Mouse (Mus musculus) G1E (cell line): ENCODE data around the gene Hist1h1b. TPM values are rescaled to one million over a fixed set of nuclear protein-coding genes. Genes with fewer than 3 reads are reported as not detected.
"Not testable (repeated sequence)": the region's sequence is repeated elsewhere in the genome, so short reads cannot be mapped to it uniquely, and the experiment has no call there.

Experiments
- ATAC-seq: 2 replicates; pipeline ENCODE4 v1.8.0; 2016; ENCODE audit warnings: mild to moderate bottlenecking; ENCODE audit not compliant: insufficient number of reproducible peaks, poor library complexity, low FRiP score, severe bottlenecking; ENCODE audit errors: extremely low read depth
- DNase-seq: peaks from one replicate; pipeline ENCODE4 v3.0.0; 2012; ENCODE audit warnings: low spot score
- H3K27me3 ChIP-seq: 2 replicates; pipeline ENCODE4 v1.6.1; 2012; ENCODE audit warnings: mild to moderate bottlenecking, low read length, inconsistent platforms; ENCODE audit not compliant: insufficient read depth
- H3K36me3 ChIP-seq: replicated peaks from 2 replicates; pipeline ENCODE3; 2012; ENCODE audit warnings: mild to moderate bottlenecking, inconsistent platforms
- H3K4me1 ChIP-seq: 2 replicates; pipeline ENCODE4 v1.6.1; 2012; ENCODE audit warnings: low read depth, low read length, inconsistent platforms, mixed read lengths; ENCODE audit not compliant: insufficient read depth
- H3K4me3 ChIP-seq: 2 replicates; pipeline ENCODE4 v1.5.1; 2012; ENCODE audit warnings: low read depth, mild to moderate bottlenecking, inconsistent platforms, low read length, moderate library complexity, mixed read lengths
- H3K9me3 ChIP-seq: replicated peaks from 2 replicates; pipeline ENCODE4 v1.6.1; 2012; ENCODE audit warnings: inconsistent platforms
- CTCF ChIP-seq: IDR thresholded peaks from 2 replicates; pipeline ENCODE4 v1.5.1; 2012; ENCODE audit warnings: low read depth, low read length, inconsistent platforms, mixed read lengths
- GATA1 ChIP-seq: IDR thresholded peaks from 2 replicates; pipeline ENCODE4 v1.6.1; 2012; ENCODE audit warnings: borderline replicate concordance, low read length, inconsistent platforms, mixed read lengths
- GATA2 ChIP-seq: IDR thresholded peaks from 2 replicates; pipeline ENCODE4 v1.6.1; 2012; ENCODE audit warnings: low read depth, low read length, inconsistent platforms, borderline replicate concordance
- POLR2AphosphoS5 ChIP-seq: IDR thresholded peaks from 2 replicates; pipeline ENCODE4 v1.6.1; 2012; ENCODE audit warnings: low read depth, low read length, inconsistent platforms; ENCODE audit not compliant: insufficient replicate concordance
- TAL1 ChIP-seq: conservative IDR thresholded peaks from 2 replicates; pipeline ENCODE4 v1.6.1; 2012; ENCODE audit warnings: low read depth, low read length, inconsistent platforms, mixed read lengths
- polyA plus RNA-seq: library from polyadenylated mRNA; stranded (reverse); fragments of >175 nt; gene quantifications from 2 replicates; pipeline ENCODE4 v1.2.3, GENCODE M21; 2012
- total RNA-seq, 2 experiments: library from RNA; stranded (forward) in 1 of 2; stranded (reverse) in 1 of 2; fragments of 200-1000 nt in 1 of 2; fragments of >200 nt in 1 of 2; fragmentation: Nextera tagmentation in 1 of 2; gene quantifications; 2 replicates each; pipeline ENCODE4 v1.2.3; 2014 to 2017

Gene Hist1h1b
- total and polyA plus RNA-seq, 3 experiments = 2.9 to 1,171 (median 919) TPM

DNA sequence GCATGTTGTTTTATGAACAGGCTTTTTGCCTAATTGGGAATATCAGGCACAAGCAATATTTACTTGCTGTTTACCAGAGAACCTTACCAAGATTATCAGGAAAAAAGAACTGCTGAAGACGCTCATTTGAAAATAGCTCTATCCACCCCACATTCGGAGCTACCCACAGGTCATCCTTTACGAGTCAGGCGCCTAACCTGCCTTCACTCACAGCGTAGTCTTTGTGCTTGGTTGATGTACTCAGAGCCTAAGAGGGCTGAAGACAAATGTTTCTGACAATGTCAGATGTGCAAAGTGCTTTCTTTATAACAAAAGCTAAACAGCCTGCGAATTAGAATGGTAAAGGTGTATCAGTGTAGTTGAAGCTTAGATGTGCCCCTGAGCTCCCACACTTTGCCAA is 3.9 kb upstream of the Hist1h1b start:
- no peak for TF ChIP-seq GATA1
- no peak for TF ChIP-seq TAL1
- TF ChIP-seq POLR2AphosphoS5 = no peak
- TF ChIP-seq CTCF = no peak
- TF ChIP-seq GATA2 = no peak
- no peaks in the 10 kb centered on the region for H3K36me3 ChIP-seq
- DNase-seq (no peak), ATAC-seq (no peak)
- no peaks in the 10 kb centered on the region for H3K27me3 ChIP-seq
- H3K9me3 ChIP-seq = no peaks in the 10 kb centered on the region
- peaks cover 24% of the 10 kb centered on the region for H3K4me1 ChIP-seq
- H3K4me3 ChIP-seq = no peak overlapping the region

DNA sequence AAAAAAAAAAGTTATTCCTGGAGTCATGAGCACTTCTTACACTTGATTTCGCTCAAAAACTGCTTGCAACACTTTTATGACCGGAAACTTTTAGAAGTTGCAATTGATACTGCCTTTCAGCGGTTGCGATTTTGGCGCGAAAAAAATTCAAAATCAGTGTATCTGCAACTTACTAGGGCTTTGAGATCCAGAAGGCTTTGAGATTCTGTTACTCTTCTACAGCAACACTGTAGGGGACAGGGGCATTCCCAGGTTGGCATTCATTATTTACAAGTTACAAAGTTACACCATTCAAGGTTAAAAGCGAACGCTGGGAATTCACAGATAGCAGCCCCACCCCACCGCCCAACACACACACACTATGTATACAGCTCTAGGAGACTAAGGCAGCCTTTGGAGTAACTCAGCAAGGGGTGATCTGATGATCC is 3.3 kb upstream of the Hist1h1b start:
- Histone ChIP-seq H3K4me3 (peak overlapping the region; percentile 33; the same call in 1 of the 2 replicates), H3K9me3 (no peaks in the 10 kb centered on the region), H3K4me1 (peaks cover 21% of the 10 kb centered on the region), H3K36me3 (no peaks in the 10 kb centered on the region), H3K27me3 (no peaks in the 10 kb centered on the region)
- DNase-seq (no peak), ATAC-seq (no peak)
- TF ChIP-seq GATA1 (no peak), GATA2 (no peak), CTCF (no peak)

DNA sequence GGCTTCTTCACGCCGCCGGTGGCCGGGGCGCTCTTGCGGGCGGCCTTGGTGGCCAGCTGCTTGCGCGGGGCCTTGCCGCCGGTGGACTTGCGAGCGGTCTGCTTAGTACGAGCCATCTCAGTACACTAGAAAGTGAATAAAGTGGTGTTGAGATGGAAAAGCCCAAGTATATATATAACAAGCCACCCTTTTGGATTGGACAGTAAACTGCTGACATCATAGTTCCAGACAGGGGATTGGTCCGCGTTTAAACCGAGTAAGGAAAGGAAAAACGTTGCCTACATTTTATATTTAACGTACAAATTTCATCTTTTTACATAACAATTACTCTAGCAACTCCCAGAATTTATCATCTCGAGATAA is 2.8 kb upstream of the Hist1h1b start, which contains the start of gene Hist1h3i:
Gene Hist1h3i, minus strand, starts transcription at position 116 of the 363 bp plus-strand sequence.
- H3K36me3 ChIP-seq = no peaks in the 10 kb centered on the region
- DNase-seq = peak; percentile 51
- no peak for ATAC-seq
- peak within 1 kb of the TSS; percentile 63; the same call in 1 of the 2 replicates for H3K4me3 ChIP-seq
- TF ChIP-seq POLR2AphosphoS5 (peak; percentile 93; the same call in 1 of the 2 replicates), GATA1 (no peak)
- H3K27me3 ChIP-seq = no peaks in the 10 kb centered on the region
- H3K4me1 ChIP-seq = peaks cover 19% of the 10 kb centered on the region
- H3K9me3 ChIP-seq = no peaks in the 10 kb centered on the region

DNA sequence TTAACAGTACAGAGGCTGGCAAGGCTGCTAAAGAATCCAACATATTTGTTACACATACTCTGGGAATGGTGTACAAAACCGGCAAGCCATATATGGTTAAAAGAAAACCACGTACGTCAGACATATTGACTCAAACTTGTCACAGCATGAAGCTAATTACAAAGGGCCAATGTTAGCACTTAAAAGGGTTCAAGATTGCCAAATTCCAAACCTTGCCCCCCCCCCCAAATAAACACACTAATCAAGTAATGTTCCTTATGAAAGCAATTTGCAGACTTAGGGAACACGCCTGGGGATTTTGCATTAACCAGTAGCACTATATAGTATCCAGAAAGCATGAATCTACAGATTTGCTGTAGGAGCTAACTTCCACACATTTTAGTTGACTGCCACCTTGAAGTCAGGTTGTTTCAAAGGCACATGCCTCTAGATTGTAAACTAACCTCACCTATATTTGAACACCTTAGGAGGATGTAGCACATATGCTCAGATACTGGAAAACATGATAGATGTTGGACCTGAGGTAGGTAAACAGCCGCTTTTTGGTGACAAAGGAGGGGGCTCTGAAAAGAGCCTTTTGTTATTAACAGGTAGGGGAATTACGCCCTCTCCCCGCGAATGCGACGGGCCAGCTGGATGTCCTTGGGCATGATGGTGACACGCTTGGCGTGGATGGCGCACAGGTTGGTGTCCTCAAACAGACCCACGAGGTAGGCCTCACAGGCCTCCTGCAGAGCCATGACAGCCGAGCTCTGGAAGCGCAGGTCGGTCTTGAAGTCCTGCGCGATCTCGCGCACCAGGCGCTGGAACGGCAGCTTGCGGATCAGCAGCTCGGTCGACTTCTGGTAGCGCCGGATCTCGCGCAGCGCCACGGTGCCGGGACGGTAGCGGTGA is 2.2 kb upstream of the Hist1h1b start:
- not testable (repeated sequence) for H3K36me3 ChIP-seq, H3K9me3 ChIP-seq, DNase-seq, H3K27me3 ChIP-seq, ATAC-seq
- TF ChIP-seq POLR2AphosphoS5 = peak; percentile 83
- Histone ChIP-seq H3K4me1 (peaks cover 18% of the 10 kb centered on the region), H3K4me3 (peak overlapping the region; percentile 63; the same call in 1 of the 2 replicates)

DNA sequence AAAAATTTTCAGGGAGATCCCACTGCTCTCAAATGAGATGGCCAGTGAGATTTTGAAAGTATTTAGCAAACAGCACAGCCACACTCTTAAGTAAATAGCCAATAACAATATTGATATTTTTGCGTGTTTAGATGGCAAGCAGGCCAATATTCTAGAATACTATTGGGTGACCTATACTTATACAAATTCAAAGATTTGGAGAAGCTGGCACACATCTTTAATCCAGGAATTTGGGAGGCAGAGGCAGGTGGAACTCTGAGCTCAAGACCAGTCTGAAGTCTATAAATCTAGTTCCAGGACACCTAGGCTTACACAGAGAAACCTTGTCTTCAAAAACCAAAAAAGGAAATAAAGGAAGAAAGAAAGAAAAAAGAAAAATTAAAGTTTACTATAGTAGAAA is 1.2 kb upstream of the Hist1h1b start:
- Histone ChIP-seq H3K9me3 (no peaks in the 10 kb centered on the region), H3K4me3 (no peak overlapping the region), H3K27me3 (no peaks in the 10 kb centered on the region), H3K4me1 (peaks cover 23% of the 10 kb centered on the region), H3K36me3 (no peaks in the 10 kb centered on the region)
- DNase-seq (no peak), ATAC-seq (no peak)
- TF ChIP-seq POLR2AphosphoS5 = 0 out of 2 replicates have a peak, but pooled peaks have one; percentile 27
- no peak for TF ChIP-seq CTCF

DNA sequence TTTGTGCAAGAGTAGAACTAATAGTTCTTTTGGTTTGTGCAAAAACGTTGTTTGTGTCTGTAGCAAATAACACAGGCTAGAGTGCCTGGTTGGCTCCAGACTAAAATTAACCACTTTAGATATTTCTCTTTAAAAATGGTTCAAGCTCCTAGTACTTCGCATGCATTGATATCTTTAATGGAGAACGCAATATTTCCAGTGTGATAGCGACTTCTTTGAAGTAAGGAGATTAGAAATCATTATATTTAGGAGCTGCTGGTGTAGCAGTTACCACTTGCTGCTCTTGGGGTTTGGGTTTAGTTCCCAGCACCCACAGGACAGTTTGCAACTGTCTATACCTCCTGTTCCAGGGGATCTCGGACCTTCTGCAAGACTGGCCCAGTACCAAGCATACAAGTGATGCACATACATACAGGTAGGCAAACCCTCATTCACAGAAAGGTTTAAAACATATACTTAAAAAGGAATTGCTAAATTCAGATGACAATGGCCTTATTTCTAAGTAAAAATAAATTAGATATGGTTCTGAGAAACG is 663 bp upstream of the Hist1h1b start:
- DNase-seq (no peak), ATAC-seq (no peak)
- Histone ChIP-seq H3K4me3 (no peak overlapping the region; the same call in 1 of the 2 replicates), H3K4me1 (peaks cover 25% of the 10 kb centered on the region), H3K36me3 (no peaks in the 10 kb centered on the region), H3K9me3 (no peaks in the 10 kb centered on the region), H3K27me3 (no peaks in the 10 kb centered on the region)
- no peak for TF ChIP-seq TAL1
- no peak for TF ChIP-seq GATA2
- no peak for TF ChIP-seq POLR2AphosphoS5
- no peak for TF ChIP-seq CTCF
- no peak for TF ChIP-seq GATA1
